Mouse (Mus musculus) midbrain, postnatal 0 days (tissue): ENCODE measurements at regions not wholly inside any gene's neighbourhood (a gene's known extent, or its start where the extent isn't known, plus 50 kb on each side); places are given as distances from the start of the nearest gene placed in this dataset.

Source experiments
- ATAC-seq: fragments of 200-750 bp; cut with Nextera tagmentation; 2 replicates; pipeline ENCODE4 v1.8.0; 2017; ENCODE audit warnings: moderate number of reproducible peaks, mild to moderate bottlenecking, moderate TSS enrichment, moderate library complexity; ENCODE audit not compliant: low FRiP score
- DNase-seq: peaks from one replicate; pipeline ENCODE4 v3.0.0-alpha.2; 2015; ENCODE audit warnings: low spot score
- H3K27ac ChIP-seq: fragments of 300-500 bp; sonication (generic); 2 replicates; pipeline ENCODE4 v1.5.1; 2014; ENCODE audit warnings: low read depth, mild to moderate bottlenecking, low read length, mixed read lengths
- H3K27me3 ChIP-seq: fragments of 300-500 bp; sonication (generic); 2 replicates; pipeline ENCODE4 v1.6.1; 2014; ENCODE audit warnings: low read length, control low read depth, mixed read lengths; ENCODE audit not compliant: insufficient read depth
- H3K36me3 ChIP-seq: fragments of 300-500 bp; sonication (generic); 2 replicates; pipeline ENCODE4 v1.6.1; 2014; ENCODE audit warnings: low read length, control low read depth, mixed read lengths; ENCODE audit not compliant: insufficient read depth
- H3K4me1 ChIP-seq: fragments of 300-500 bp; sonication (generic); 2 replicates; pipeline ENCODE4 v1.6.1; 2014; ENCODE audit warnings: mild to moderate bottlenecking, control low read depth, antibody characterized with exemption, low read length, mixed read lengths; ENCODE audit not compliant: insufficient read depth
- H3K4me2 ChIP-seq: fragments of 300-500 bp; sonication (generic); 2 replicates; pipeline ENCODE4 v1.6.1; 2014; ENCODE audit warnings: low read depth, mild to moderate bottlenecking, low read length, mixed read lengths; ENCODE audit not compliant: poor library complexity, severe bottlenecking
- H3K4me3 ChIP-seq: fragments of 300-500 bp; sonication (generic); 2 replicates; pipeline ENCODE4 v1.5.1; 2014; ENCODE audit warnings: low read depth, mild to moderate bottlenecking, low read length, moderate library complexity
- H3K9ac ChIP-seq: fragments of 300-500 bp; sonication (generic); replicated peaks from 2 replicates; pipeline ENCODE4 v1.6.1; 2014; ENCODE audit warnings: mild to moderate bottlenecking, low read length, moderate library complexity, mixed read lengths; ENCODE audit not compliant: poor library complexity, severe bottlenecking
- H3K9me3 ChIP-seq: fragments of 300-500 bp; sonication (generic); 2 replicates; pipeline ENCODE4 v1.6.1; 2016; ENCODE audit warnings: low read length, control low read depth
- CTCF ChIP-seq: IDR thresholded peaks from 2 replicates; pipeline ENCODE4 v1.5.1; 2016; ENCODE audit warnings: antibody characterized with exemption, mild to moderate bottlenecking
- WGBS: fragments of 180-500 bp; shearing (Covaris S2); extraction: QIAGEN DNeasy Blood & Tissue Kit; methylation state at CpG from one replicate; pipeline ENCODE4 v1.1.7; 2014; 5-methylcytosine and 5-hydroxymethylcytosine counted together

- no peak overlapping the region for H3K9ac ChIP-seq
- 70% methylated on average over 8 of the region's 8 CpGs for WGBS
- TF ChIP-seq CTCF = peak; percentile 50
- no peak for ATAC-seq
- no peaks in the 10 kb centered on the region for H3K9me3 ChIP-seq
- no peaks in the 10 kb centered on the region; the same call in 1 of the 2 replicates for H3K4me1 ChIP-seq
- H3K4me2 ChIP-seq = no peak overlapping the region
- DNase-seq = no peak
- no peaks in the 10 kb centered on the region for H3K36me3 ChIP-seq
- H3K27me3 ChIP-seq = no peaks in the 10 kb centered on the region
- no peak overlapping the region for H3K27ac ChIP-seq
- H3K4me3 ChIP-seq = no peak overlapping the region
Observed at GRCm38 (mm10) chr10:91734691-91735090, 553.6 kb upstream of the Tmpo start.

- no peak overlapping the region for H3K4me3 ChIP-seq
- H3K9me3 ChIP-seq = no peaks in the 10 kb centered on the region
- H3K4me1 ChIP-seq = no peaks in the 10 kb centered on the region; the same call in 1 of the 2 replicates
- no peaks in the 10 kb centered on the region for H3K36me3 ChIP-seq
- ATAC-seq (no peak), DNase-seq (no peak)
- H3K27me3 ChIP-seq = no peaks in the 10 kb centered on the region
- no peak for TF ChIP-seq CTCF
- H3K4me2 ChIP-seq = no peak overlapping the region
- H3K27ac ChIP-seq = no peak overlapping the region
- no peak overlapping the region for H3K9ac ChIP-seq
- WGBS = 65% methylated on average over 9 of the region's 9 CpGs
Observed at GRCm38 (mm10) chr10:91732007-91732589, 551.0 kb upstream of the Tmpo start.

- Histone ChIP-seq H3K27ac (no peak overlapping the region), H3K4me3 (no peak overlapping the region), H3K9me3 (no peaks in the 10 kb centered on the region), H3K9ac (no peak overlapping the region), H3K36me3 (no peaks in the 10 kb centered on the region), H3K27me3 (no peaks in the 10 kb centered on the region), H3K4me1 (no peaks in the 10 kb centered on the region; the same call in 1 of the 2 replicates), H3K4me2 (no peak overlapping the region)
- no peak for TF ChIP-seq CTCF
- ATAC-seq (no peak), DNase-seq (no peak)
- WGBS = 60% methylated on average over 6 of the region's 6 CpGs
Observed at GRCm38 (mm10) chr10:91730062-91730461, 548.9 kb upstream of the Tmpo start.

- H3K27ac ChIP-seq = peak overlapping the region; percentile 8; the same call in 1 of the 2 replicates
Observed at GRCm38 (mm10) chr10:91719561-91720371, 538.7 kb upstream of the Tmpo start.

GRCm38 (mm10) chr10:91716604-91717003 lies 535.5 kb upstream of the Tmpo start:
- ATAC-seq = no peak
- Histone ChIP-seq H3K4me2 (no peak overlapping the region), H3K4me3 (no peak overlapping the region), H3K27ac (no peak overlapping the region), H3K9ac (no peak overlapping the region), H3K36me3 (no peaks in the 10 kb centered on the region), H3K4me1 (no peaks in the 10 kb centered on the region), H3K9me3 (no peaks in the 10 kb centered on the region), H3K27me3 (no peaks in the 10 kb centered on the region)
- no peak for DNase-seq
- WGBS = 54% methylated on average over 7 of the region's 7 CpGs
- no peak for TF ChIP-seq CTCF

More at GRCm38 (mm10) chr10:91719561-91720371, 538.7 kb upstream of the Tmpo start:
- peak; percentile 95 for DNase-seq
- Histone ChIP-seq H3K4me1 (no peaks in the 10 kb centered on the region), H3K27me3 (no peaks in the 10 kb centered on the region), H3K9me3 (no peaks in the 10 kb centered on the region), H3K4me3 (no peak overlapping the region), H3K9ac (no peak overlapping the region), H3K4me2 (no peak overlapping the region), H3K36me3 (no peaks in the 10 kb centered on the region)
- ATAC-seq = peak; percentile 85
- no peak for TF ChIP-seq CTCF
- WGBS = 73% methylated on average over 9 of the region's 9 CpGs

- peak; percentile 57 for DNase-seq
Observed at GRCm38 (mm10) chr10:91714648-91715047, 533.5 kb upstream of the Tmpo start.

More at GRCm38 (mm10) chr10:91714648-91715047, 533.5 kb upstream of the Tmpo start:
- ATAC-seq = no peak
- TF ChIP-seq CTCF = no peak
- no peak overlapping the region for H3K27ac ChIP-seq
- H3K4me3 ChIP-seq = no peak overlapping the region
- H3K4me1 ChIP-seq = no peaks in the 10 kb centered on the region
- 90% methylated on average over 3 of the region's 3 CpGs for WGBS
- no peaks in the 10 kb centered on the region for H3K9me3 ChIP-seq
- H3K27me3 ChIP-seq = no peaks in the 10 kb centered on the region
- H3K9ac ChIP-seq = no peak overlapping the region
- H3K36me3 ChIP-seq = no peaks in the 10 kb centered on the region
- no peak overlapping the region for H3K4me2 ChIP-seq
